Mouse (Mus musculus) liver, adult 2 months (tissue): Measurements from ENCODE around the gene Cybc1. TPM values are rescaled to one million over a fixed set of nuclear protein-coding genes. Genes with fewer than 3 reads are reported as not detected.

Source experiments
- DNase-seq: peaks from one replicate; pipeline ENCODE4 v3.0.0-alpha.2; 2011; ENCODE audit warnings: low read depth, low spot score; ENCODE audit errors: extremely low read depth
- H3K27ac ChIP-seq: fragments of 200-500 bp; replicated peaks from 2 replicates; pipeline ENCODE4 v1.5.1; 2012; ENCODE audit warnings: low read depth, mild to moderate bottlenecking, control low read depth, inconsistent platforms, low read length; ENCODE audit not compliant: insufficient read depth
- H3K27me3 ChIP-seq: fragments of 200-500 bp; 2 replicates; pipeline ENCODE4 v1.6.1; 2012; ENCODE audit warnings: mild to moderate bottlenecking, moderate library complexity, low read length, inconsistent platforms; ENCODE audit not compliant: control insufficient read depth, insufficient read depth
- H3K36me3 ChIP-seq: fragments of 200-500 bp; 2 replicates; pipeline ENCODE4 v1.6.1; 2012; ENCODE audit warnings: low read length, inconsistent platforms; ENCODE audit not compliant: control insufficient read depth, insufficient read depth
- H3K4me1 ChIP-seq: fragments of 200-500 bp; 2 replicates; pipeline ENCODE4 v1.6.1; 2011; ENCODE audit warnings: low read length; ENCODE audit not compliant: control insufficient read depth, insufficient read depth
- H3K4me3 ChIP-seq: fragments of 200-500 bp; 2 replicates; pipeline ENCODE4 v1.5.1; 2011; ENCODE audit warnings: low read depth, mild to moderate bottlenecking, control low read depth, low read length, moderate library complexity; ENCODE audit not compliant: insufficient read depth
- H3K79me2 ChIP-seq: fragments of 200-500 bp; 2 replicates; pipeline ENCODE4 v1.6.1; 2012; ENCODE audit warnings: inconsistent platforms, mild to moderate bottlenecking, low read length, moderate library complexity; ENCODE audit not compliant: control insufficient read depth, insufficient read depth
- H3K9ac ChIP-seq: fragments of 200-500 bp; 2 replicates; pipeline ENCODE4 v1.6.1; 2012; ENCODE audit warnings: low read depth, mild to moderate bottlenecking, control low read depth, inconsistent platforms, low read length
- CTCF ChIP-seq: fragments of 200-500 bp; IDR thresholded peaks from 2 replicates; pipeline ENCODE4 v1.5.1; 2011; ENCODE audit warnings: low read depth, low read length, control low read depth
- POLR2A ChIP-seq: fragments of 200-500 bp; IDR thresholded peaks from 2 replicates; pipeline ENCODE4 v1.6.1; 2011; ENCODE audit warnings: low read length, control low read depth; ENCODE audit not compliant: insufficient read depth; ENCODE audit errors: extremely low read depth
- WGBS: fragments of 180-500 bp; shearing (Covaris S2); methylation state at CpG from one replicate; pipeline ENCODE4 v1.1.7; 2018; 5-methylcytosine and 5-hydroxymethylcytosine counted together
- polyA plus RNA-seq: library from polyadenylated mRNA; depleted of rRNA; stranded (reverse); fragments of >200 nt; gene quantifications from 2 replicates; pipeline ENCODE4 v1.2.3, GENCODE M21; 2012
- total RNA-seq: library from RNA; depleted of rRNA; stranded (reverse); fragments of >200 nt; gene quantifications from 2 replicates; pipeline ENCODE4 v1.2.3, GENCODE M21; 2014

The Cybc1 gene
- total and polyA plus RNA-seq, 2 experiments, result 8.0 to 10.9 TPM

DNA sequence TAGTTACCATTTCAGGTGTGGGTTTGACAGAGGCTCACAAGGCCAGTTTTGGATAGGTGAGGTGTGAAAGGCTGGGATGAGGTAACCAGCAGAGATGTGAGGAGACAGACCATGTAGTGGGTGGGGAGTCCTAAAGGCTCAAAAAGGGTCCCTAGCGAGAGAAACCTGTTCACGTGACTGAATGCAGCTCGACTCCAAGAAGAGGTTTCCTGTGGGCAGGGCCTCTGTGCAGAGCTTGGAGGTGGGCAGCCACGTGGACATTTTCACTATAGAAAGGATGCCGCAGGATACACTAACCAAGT lies 25.3 kb downstream of the Cybc1 start:
- TF ChIP-seq CTCF (no peak), POLR2A (no peak)

DNA sequence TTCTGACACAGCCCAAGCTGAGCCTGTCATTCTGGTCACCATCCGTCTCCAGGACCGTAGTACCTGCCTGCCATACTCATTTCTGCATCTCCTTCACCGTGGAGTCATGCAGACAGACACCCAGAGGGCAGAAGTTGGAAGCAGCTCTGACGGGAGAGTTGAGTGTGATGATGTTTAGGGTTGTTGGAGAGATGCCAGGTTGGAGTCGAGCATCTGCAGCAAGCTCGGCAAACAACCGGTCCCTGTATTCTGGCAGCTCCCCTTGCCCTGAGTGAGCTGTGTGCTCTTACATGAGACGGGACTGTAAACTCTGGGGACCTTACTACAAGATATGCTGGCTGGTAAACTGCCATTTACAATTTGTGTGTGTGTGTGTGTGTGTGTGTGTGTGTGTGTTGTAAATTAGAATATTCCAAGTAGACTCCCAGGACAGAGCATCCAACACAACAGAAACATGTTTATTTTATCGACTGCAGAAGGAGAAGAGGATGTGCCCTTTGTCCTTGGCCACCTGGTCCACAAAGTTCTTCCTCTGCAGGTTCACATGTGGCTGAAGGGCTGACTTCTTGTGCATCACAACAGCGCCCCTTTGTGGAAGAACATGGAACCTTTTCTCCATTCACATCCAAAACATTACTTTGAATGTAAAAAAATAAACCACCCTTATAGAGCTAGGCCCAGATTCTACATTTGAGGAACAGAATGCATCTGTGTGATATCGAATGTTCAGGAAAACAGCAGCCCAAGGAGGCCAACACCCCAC lies 27.5 kb downstream of the Cybc1 start:
- 26% methylated on average over 11 of the region's 11 CpGs for WGBS
- Histone ChIP-seq H3K79me2 (no peaks in the 10 kb centered on the region), H3K27ac (no peak overlapping the region), H3K36me3 (no peaks in the 10 kb centered on the region), H3K27me3 (no peaks in the 10 kb centered on the region), H3K4me1 (peaks cover 6% of the 10 kb centered on the region; the same call in 1 of the 2 replicates), H3K4me3 (no peak overlapping the region), H3K9ac (no peak overlapping the region)
- TF ChIP-seq POLR2A (no peak), CTCF (peak; percentile 66)
- peak; percentile 95 for DNase-seq

More for the DNA sequence above, 25.3 kb downstream of the Cybc1 start:
- Histone ChIP-seq H3K4me1 (peaks cover 6% of the 10 kb centered on the region; the same call in 1 of the 2 replicates), H3K79me2 (no peaks in the 10 kb centered on the region), H3K4me3 (peak overlapping the region; percentile 81; the same call in 1 of the 2 replicates), H3K27ac (no peak overlapping the region), H3K36me3 (peaks cover 5% of the 10 kb centered on the region; the same call in 1 of the 2 replicates), H3K27me3 (no peaks in the 10 kb centered on the region), H3K9ac (no peak overlapping the region)
- 8% methylated on average over 5 of the region's 5 CpGs for WGBS
- DNase-seq, result no peak

DNA sequence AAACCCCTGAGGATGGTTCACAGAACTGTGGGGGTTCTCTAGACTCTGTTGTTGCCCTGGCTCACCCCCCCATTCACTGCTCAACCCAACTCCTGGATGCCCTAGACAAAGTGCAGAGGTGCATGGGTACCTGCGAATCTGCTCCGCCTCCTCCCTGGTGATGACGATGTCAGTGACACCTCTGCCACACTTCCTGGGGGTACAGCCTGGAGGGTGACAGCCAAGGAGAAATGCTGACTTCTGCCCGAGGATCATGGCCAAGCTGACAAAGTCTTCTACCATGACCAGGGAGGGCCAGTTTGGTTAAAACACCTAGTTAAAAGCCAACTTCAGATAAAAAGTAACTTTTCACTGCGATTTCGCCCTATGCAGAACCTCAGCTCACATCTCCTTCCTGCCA lies 28.3 kb downstream of the Cybc1 start:
- no peak overlapping the region for H3K9ac ChIP-seq
- H3K27me3 ChIP-seq, result no peaks in the 10 kb centered on the region
- no peak overlapping the region for H3K27ac ChIP-seq
- 90% methylated on average over 6 of the region's 6 CpGs for WGBS
- TF ChIP-seq POLR2A (no peak), CTCF (no peak)
- no peak overlapping the region for H3K4me3 ChIP-seq
- H3K79me2 ChIP-seq, result no peaks in the 10 kb centered on the region
- peaks cover 6% of the 10 kb centered on the region; the same call in 1 of the 2 replicates for H3K4me1 ChIP-seq
- H3K36me3 ChIP-seq, result no peaks in the 10 kb centered on the region
- no peak for DNase-seq

DNA sequence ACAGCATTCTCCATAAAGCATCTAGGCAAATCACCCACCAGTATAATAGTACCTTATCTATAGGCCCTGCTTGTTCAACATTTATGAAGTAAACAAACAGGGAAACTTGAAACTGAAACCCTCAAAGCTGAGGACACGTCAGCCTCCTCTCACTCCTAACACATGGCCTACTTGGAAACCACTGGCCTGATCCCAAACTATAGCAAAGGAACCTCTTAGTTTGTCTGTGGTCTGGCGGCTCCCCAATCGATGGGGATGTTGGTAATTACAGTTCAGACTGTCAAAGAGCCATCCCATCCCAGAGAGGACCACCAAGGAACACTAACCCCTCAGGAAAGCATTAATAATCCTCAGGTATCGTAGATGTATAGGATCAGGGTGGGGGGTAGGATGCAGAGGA lies 29.3 kb downstream of the Cybc1 start:
- Histone ChIP-seq H3K4me3 (no peak overlapping the region), H3K27me3 (no peaks in the 10 kb centered on the region), H3K27ac (no peak overlapping the region), H3K79me2 (no peaks in the 10 kb centered on the region), H3K9ac (no peak overlapping the region), H3K4me1 (peaks cover 6% of the 10 kb centered on the region; the same call in 1 of the 2 replicates), H3K36me3 (no peaks in the 10 kb centered on the region)
- WGBS, result 81% methylated on average over 4 of the region's 4 CpGs
- DNase-seq, result no peak
- TF ChIP-seq CTCF (no peak), POLR2A (no peak)

DNA sequence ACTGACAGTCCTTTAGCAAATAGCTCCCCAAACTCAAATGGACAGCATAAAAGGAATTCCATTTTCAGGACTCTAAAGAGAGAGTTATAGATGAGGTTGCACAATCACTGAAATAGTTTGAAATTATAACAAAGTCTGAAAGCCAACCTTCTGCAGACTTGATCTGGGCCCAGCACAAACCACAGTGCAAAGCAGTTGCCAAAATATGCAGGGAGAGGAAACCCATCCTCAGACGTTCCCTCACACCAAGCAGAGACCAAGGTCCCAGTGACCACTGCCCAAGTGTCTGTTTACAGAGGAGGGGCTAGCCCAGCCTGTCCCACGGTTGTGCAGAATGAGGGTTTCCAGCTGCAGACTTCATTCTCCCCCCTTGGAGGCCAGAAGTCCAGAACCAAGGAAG lies 30.5 kb downstream of the Cybc1 start:
- Histone ChIP-seq H3K4me3 (no peak overlapping the region), H3K4me1 (0 out of 2 replicates have a peak, but pooled peaks cover 3% of the 10 kb centered on the region), H3K27ac (no peak overlapping the region), H3K36me3 (no peaks in the 10 kb centered on the region), H3K9ac (no peak overlapping the region), H3K79me2 (no peaks in the 10 kb centered on the region), H3K27me3 (no peaks in the 10 kb centered on the region)
- 70% methylated on average over 2 of the region's 2 CpGs for WGBS
- no peak for DNase-seq
- TF ChIP-seq POLR2A, result no peak
- no peak for TF ChIP-seq CTCF

DNA sequence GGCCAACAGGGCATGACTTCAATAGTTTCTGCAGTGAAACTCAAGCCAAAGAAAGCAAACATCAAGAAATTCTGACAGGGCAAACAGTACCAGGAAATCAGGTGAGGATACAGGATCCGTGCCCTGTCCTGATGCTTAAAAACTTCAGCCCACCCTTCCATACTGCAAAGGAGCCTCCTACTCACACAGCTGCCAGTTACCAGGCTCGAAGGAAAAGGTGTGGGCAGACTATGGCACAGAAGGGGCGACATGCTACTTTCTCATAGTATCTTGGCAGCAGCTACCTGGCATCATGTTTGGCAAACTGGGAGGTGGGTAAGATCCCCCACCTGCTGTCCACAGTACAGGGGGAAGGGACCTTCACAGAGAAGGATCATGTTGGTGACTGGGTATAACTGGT lies 35.7 kb downstream of the Cybc1 start:
- peaks cover 6% of the 10 kb centered on the region for H3K4me1 ChIP-seq
- no peak for DNase-seq
- H3K79me2 ChIP-seq, result no peaks in the 10 kb centered on the region
- H3K27ac ChIP-seq, result no peak overlapping the region
- H3K36me3 ChIP-seq, result no peaks in the 10 kb centered on the region
- no peak overlapping the region for H3K9ac ChIP-seq
- no peak for TF ChIP-seq POLR2A
- no peak for TF ChIP-seq CTCF
- H3K4me3 ChIP-seq, result no peak overlapping the region
- WGBS, result 82% methylated on average over 3 of the region's 3 CpGs
- H3K27me3 ChIP-seq, result no peaks in the 10 kb centered on the region
